Mouse (Mus musculus) CD4-positive helper T cell, adult 2 months (primary cell): ENCODE results near the gene Pdss2.
"Not testable (repeated sequence)": the region's sequence is repeated elsewhere in the genome, so short reads cannot be mapped to it uniquely, and the experiment has no call there.

Source experiments
- DNase-seq: peaks from one replicate; pipeline ENCODE4 v3.0.0-alpha.2; 2012; ENCODE audit warnings: low read depth, missing footprints, low spot score

Gene Pdss2

GRCm38 (mm10) chr10:43242215-43242614 lies 20.9 kb downstream of the Pdss2 start:
- DNase-seq: no peak

- no peak for DNase-seq
These were observed 23.0 kb downstream of the Pdss2 start for GRCm38 (mm10) chr10:43244262-43244806.

- DNase-seq: no peak
These were observed 24.3 kb downstream of the Pdss2 start for GRCm38 (mm10) chr10:43245461-43246200.

DNA sequence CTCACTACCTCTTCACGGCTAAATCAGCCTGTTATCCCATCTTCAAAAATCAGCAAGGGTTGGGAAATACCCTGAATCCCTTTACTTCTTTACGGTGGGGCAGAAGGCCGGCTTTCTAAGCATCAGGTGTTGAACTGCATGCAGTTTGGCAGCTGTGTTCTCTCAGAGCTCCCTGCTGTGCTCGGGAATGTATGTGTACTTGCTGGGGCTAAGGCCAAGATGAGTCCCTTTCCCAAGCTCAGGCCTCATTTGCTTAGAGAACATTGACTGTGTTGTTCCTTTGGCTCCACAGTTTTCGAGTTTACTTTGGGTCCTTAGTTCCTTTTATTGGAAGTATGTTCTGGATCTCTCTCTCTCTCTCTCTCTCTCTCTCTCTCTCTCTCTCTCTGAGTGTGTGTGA lies 26.7 kb downstream of the Pdss2 start:
- DNase-seq: no peak

DNA sequence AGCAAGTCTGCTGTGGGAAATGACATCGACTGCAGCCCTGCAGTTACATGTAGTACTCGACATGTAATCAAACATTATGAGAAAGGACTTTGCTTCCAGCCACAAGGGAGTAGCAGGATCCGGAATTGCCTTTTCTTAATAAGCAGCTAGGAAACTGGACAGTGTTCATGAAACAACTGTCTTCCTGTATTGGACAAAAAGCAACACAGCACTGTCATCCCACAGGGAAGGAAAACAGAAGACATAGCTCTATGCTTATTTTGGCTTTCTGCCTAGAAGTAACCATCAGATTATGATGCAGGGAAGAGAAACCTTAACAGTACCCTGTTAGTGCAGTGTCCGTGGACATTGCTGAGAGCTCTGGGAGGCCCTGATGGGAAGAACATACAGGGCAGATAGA lies 31.0 kb downstream of the Pdss2 start:
- no peak for DNase-seq

DNA sequence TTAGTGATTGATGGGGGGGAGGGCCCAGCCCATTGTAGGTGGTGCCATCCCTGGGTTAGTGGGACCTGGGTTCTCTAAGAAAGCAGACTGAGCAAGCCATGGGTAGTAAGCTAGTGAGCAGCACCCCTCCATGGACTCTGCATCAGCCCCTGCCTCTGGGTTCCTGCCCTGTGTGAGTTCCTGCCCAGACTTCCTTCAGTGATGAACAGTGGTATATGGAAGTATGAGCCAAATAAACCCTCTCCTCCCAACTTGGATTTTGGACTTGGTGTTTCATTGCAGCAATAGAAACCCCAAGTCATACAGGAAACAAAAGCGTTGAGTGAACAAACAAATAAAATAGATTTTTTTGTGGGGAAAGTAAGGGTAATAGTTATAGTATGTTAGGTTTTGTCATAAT lies 35.7 kb downstream of the Pdss2 start:
- not testable (repeated sequence) for DNase-seq

DNA sequence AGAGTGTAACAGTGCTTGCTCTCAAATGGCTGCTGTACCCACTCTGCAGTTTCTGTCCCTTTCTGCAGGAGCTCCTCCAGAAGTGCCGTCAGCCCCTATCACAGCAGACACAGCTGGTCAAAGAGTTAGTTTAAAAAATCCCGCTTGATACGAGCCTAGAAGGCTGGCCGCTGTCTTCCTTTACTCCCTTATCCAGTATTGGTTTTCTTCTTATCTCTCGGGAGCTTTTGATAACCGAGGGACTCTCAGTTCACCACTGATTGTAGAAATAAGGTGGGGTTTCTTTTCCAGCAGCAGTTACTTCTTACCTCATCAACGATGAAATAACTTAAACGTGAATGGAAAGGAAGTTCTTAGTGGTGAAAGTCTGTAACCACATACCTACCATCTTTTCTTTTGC lies 36.2 kb downstream of the Pdss2 start:
- DNase-seq: not testable (repeated sequence)

- no peak for DNase-seq
These were observed 50.0 kb downstream of the Pdss2 start for GRCm38 (mm10) chr10:43271318-43271717.

- DNase-seq: no peak
These were observed 51.1 kb downstream of the Pdss2 start for GRCm38 (mm10) chr10:43272381-43272780.

GRCm38 (mm10) chr10:43273057-43273456 lies 51.8 kb downstream of the Pdss2 start:
- DNase-seq: no peak

- DNase-seq: no peak
These were observed 54.2 kb downstream of the Pdss2 start for GRCm38 (mm10) chr10:43275446-43275845.

DNA sequence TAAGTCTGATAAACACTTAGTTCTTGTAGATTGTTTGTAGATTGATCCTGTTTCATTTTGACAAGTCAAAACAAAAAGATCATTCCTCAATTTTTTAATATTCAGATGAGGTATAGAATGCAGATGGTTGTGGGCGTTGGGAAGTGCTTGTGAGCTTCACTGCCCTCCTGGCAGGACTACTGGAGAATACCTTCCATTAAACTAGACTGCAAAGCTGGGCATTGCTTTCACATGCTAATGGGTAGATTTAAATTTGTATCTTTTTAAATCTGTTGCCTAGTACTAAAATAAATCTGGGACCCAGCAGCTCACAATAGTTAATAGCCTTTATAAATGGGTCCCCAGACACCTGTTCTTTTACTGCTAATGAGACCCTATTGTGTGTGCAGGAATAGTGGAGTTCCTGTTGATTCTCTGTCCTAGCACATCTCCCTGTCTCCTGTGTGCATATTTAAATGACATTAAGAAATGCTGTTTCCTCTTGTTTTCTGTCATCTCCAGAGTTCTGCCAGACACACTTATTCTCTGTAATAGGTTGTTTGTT lies 54.9 kb downstream of the Pdss2 start:
- DNase-seq: no peak

DNA sequence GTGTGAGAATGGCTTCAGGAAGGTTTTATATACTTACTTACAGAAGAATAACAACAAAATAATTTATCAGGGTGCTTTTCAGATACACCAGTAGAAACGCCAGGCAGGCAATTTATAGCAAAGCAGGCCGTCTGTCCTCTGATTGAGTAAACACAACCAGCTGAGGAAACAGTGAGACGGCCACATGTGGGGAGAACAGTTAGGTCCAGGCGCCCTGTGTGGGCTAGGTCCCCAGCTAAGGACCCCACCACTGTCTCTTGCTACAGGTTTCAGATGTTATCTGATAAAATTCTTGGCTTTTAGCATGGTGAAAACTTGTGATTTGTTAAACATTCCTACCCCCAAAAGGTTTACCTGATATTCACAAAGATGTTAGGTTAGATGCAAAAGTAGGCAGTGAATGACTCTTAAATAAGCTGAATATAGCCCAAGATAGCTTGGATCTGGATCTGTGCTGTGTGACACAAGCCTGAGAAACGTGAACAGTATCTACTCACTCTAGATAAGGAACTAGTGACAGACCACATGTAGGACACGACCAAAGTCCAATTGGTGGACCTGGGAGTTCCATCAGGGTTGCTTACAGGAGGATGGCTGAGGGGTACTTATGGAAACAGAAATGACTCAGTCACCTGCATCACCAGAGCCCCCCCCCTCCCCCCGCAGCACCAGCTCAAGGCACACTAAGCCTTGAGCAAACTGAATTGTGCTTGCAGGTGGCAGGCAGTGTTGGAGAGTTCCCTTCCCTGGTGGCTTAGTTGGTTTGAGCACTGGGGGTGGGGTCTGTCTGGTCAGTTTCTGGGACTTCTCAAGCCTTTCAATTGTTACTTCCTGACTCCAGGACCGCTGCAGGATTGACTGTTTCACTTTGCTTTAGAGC lies 56.2 kb downstream of the Pdss2 start:
- no peak for DNase-seq

GRCm38 (mm10) chr10:43279637-43280288 lies 58.5 kb downstream of the Pdss2 start:
- no peak for DNase-seq

- no peak for DNase-seq
These were observed 64.3 kb downstream of the Pdss2 start for GRCm38 (mm10) chr10:43285541-43285940.

- no peak for DNase-seq
These were observed 69.4 kb downstream of the Pdss2 start for GRCm38 (mm10) chr10:43290638-43291230.

- DNase-seq: no peak
These were observed 70.0 kb downstream of the Pdss2 start for GRCm38 (mm10) chr10:43291333-43291736.

- DNase-seq: no peak
These were observed 71.2 kb downstream of the Pdss2 start for GRCm38 (mm10) chr10:43292454-43292853.

DNA sequence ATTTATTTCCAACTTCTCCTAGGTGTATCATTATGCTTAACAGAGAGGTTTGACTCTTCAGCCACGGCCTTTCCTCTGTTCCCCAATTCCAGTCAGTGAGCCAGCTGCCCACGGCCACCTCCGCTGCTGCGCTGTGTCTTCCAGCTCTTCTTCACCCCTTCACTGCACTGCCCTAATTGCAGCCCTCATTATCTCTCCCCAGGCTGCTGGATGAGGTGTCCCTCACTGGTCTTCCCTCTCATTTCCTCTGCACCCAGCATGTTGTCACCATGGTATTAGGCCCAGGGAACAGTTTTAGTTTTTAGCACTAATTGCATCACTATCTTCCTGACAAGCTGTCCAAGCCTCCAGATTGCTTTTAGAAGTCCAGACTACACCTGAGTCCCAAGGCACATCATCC lies 73.0 kb downstream of the Pdss2 start:
- no peak for DNase-seq

- DNase-seq: no peak
These were observed 87.0 kb downstream of the Pdss2 start for GRCm38 (mm10) chr10:43308105-43308810.
